Mouse (Mus musculus) hindbrain, postnatal 0 days (tissue): Measurements from ENCODE around the gene Adamtsl4. TPM values are rescaled to one million over a fixed set of nuclear protein-coding genes. Genes with fewer than 3 reads are reported as not detected.
A peak's percentile ranks its signal among the peaks of the same experiment; 100 is the strongest.

Experiments used
- ATAC-seq: fragments of 200-750 bp; cut with Nextera tagmentation; 2 replicates; pipeline ENCODE4 v1.8.0; 2017; ENCODE audit warnings: mild to moderate bottlenecking, moderate TSS enrichment, moderate library complexity
- DNase-seq: peaks from one replicate; pipeline ENCODE4 v3.0.0-alpha.2; 2015; ENCODE audit warnings: low spot score
- H3K27ac ChIP-seq: fragments of 300-500 bp; sonication (generic); 2 replicates; pipeline ENCODE4 v1.5.1; 2014; ENCODE audit warnings: mild to moderate bottlenecking
- H3K27me3 ChIP-seq: fragments of 300-500 bp; sonication (generic); 2 replicates; pipeline ENCODE4 v1.6.1; 2014; ENCODE audit warnings: low read length, mixed read lengths; ENCODE audit not compliant: insufficient read depth
- H3K36me3 ChIP-seq: fragments of 300-500 bp; sonication (generic); 2 replicates; pipeline ENCODE4 v1.6.1; 2014; ENCODE audit warnings: low read length, mixed read lengths; ENCODE audit not compliant: insufficient read depth
- H3K4me1 ChIP-seq: fragments of 300-500 bp; sonication (generic); 2 replicates; pipeline ENCODE4 v1.6.1; 2014; ENCODE audit warnings: antibody characterized with exemption, low read length, mixed read lengths; ENCODE audit not compliant: insufficient read depth
- H3K4me2 ChIP-seq: fragments of 300-500 bp; sonication (generic); 2 replicates; pipeline ENCODE4 v1.6.1; 2014; ENCODE audit warnings: low read depth, mild to moderate bottlenecking, low read length, moderate library complexity, mixed read lengths
- H3K4me3 ChIP-seq: fragments of 300-500 bp; sonication (generic); 2 replicates; pipeline ENCODE4 v1.5.1; 2014; ENCODE audit warnings: low read length
- H3K9ac ChIP-seq: fragments of 300-500 bp; sonication (generic); replicated peaks from 2 replicates; pipeline ENCODE4 v1.6.1; 2014; ENCODE audit warnings: mild to moderate bottlenecking, low read length, moderate library complexity, mixed read lengths
- H3K9me3 ChIP-seq: fragments of 300-500 bp; sonication (generic); 2 replicates; pipeline ENCODE4 v1.6.1; 2016; ENCODE audit warnings: low read length, mixed read lengths
- CTCF ChIP-seq: IDR thresholded peaks from 2 replicates; pipeline ENCODE4 v1.5.1; 2016; ENCODE audit warnings: antibody characterized with exemption, control low read depth, low read depth
- WGBS: fragments of 180-500 bp; shearing (Covaris S2); extraction: QIAGEN DNeasy Blood & Tissue Kit; methylation state at CpG from one replicate; pipeline ENCODE4 v1.1.7; 2014; 5-methylcytosine and 5-hydroxymethylcytosine counted together
- polyA plus RNA-seq: library from polyadenylated mRNA; unstranded; fragments of >200 nt; fragmentation: Nextera tagmentation; extraction: Ambion mirVana; gene quantifications from 2 replicates; pipeline ENCODE4 v1.2.1, GENCODE M21; 2015
- total RNA-seq: library from RNA; depleted of rRNA; stranded (reverse); fragments of >200 nt; gene quantifications from 2 replicates; pipeline ENCODE4 v1.2.3, GENCODE M21; 2014

Adamtsl4 gene
- total and polyA plus RNA-seq, 2 experiments from 2014 or later: 1.6 to 2.1 TPM

DNA sequence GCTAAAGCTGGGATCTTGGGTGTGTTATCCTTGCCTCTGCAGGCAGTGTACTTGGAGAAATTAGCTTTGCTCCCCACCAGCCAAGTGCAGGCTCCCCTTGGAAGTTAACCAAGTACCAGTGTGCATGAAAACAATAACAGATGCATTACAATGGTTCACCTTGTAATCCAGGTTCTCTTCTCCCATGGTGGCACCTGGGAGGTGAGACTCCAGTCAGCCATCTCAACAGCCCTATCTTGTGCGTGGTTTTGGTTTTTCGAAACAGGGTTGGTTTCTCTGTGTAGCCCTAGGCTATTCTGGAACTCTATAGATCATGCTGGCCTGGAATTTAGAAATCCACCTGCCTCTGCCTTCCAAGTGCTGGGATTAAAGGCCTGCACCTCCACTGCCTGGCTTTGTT, 24.2 kb downstream of the Adamtsl4 start:
- H3K4me1 ChIP-seq: peaks cover 17% of the 10 kb centered on the region; the same call in 1 of the 2 replicates
- DNase-seq (no peak), ATAC-seq (no peak)
- H3K27me3 ChIP-seq: no peaks in the 10 kb centered on the region
- H3K4me3 ChIP-seq: no peak overlapping the region
- no peak overlapping the region for H3K4me2 ChIP-seq
- no peak overlapping the region for H3K9ac ChIP-seq
- H3K27ac ChIP-seq: no peak overlapping the region
- H3K36me3 ChIP-seq: no peaks in the 10 kb centered on the region; the same call in 1 of the 2 replicates
- no peak for TF ChIP-seq CTCF
- no peaks in the 10 kb centered on the region for H3K9me3 ChIP-seq
- 85% methylated on average over 2 of the region's 2 CpGs for WGBS

DNA sequence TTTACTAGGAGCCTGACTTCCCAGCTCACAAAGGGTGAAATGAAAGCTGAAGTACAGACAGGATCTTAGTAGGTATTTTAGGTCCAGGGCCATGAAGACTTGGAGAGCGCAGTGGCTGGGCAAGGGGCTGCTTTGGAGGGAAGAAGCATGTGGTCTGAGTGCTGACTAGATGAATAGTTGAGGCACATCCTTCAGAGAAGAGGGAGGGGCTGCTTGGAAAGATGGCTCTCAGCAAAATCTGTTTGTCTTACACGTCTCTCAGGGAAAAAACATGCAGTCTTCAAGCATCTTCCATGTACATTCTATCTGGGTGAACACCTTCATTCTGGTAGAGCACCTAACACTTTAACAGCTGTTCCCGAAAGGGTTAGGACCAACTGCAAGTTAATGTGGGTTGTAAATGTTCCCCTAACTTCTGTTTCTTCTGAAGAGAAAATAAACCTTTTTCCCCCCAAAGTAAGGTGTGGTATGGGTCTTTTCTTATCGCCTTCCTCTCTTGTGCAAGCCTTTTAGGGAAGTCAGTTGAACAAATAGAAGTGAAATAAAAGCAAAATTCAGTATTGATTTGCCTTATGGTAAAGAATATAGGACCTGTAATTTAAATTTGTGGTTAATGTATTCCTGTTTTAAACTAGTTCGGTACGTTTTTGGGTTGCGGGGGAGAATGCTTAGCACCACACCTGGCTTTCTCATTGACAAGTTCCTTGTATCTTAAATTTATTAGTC, 24.8 kb downstream of the Adamtsl4 start:
- Histone ChIP-seq H3K9ac (no peak overlapping the region), H3K36me3 (no peaks in the 10 kb centered on the region; the same call in 1 of the 2 replicates), H3K9me3 (no peaks in the 10 kb centered on the region), H3K27me3 (no peaks in the 10 kb centered on the region), H3K4me3 (no peak overlapping the region), H3K4me1 (peaks cover 17% of the 10 kb centered on the region; the same call in 1 of the 2 replicates), H3K27ac (no peak overlapping the region), H3K4me2 (peak overlapping the region; percentile 16; the same call in 1 of the 2 replicates)
- TF ChIP-seq CTCF: no peak
- DNase-seq (no peak), ATAC-seq (no peak)
- 79% methylated on average over 7 of the region's 7 CpGs for WGBS

DNA sequence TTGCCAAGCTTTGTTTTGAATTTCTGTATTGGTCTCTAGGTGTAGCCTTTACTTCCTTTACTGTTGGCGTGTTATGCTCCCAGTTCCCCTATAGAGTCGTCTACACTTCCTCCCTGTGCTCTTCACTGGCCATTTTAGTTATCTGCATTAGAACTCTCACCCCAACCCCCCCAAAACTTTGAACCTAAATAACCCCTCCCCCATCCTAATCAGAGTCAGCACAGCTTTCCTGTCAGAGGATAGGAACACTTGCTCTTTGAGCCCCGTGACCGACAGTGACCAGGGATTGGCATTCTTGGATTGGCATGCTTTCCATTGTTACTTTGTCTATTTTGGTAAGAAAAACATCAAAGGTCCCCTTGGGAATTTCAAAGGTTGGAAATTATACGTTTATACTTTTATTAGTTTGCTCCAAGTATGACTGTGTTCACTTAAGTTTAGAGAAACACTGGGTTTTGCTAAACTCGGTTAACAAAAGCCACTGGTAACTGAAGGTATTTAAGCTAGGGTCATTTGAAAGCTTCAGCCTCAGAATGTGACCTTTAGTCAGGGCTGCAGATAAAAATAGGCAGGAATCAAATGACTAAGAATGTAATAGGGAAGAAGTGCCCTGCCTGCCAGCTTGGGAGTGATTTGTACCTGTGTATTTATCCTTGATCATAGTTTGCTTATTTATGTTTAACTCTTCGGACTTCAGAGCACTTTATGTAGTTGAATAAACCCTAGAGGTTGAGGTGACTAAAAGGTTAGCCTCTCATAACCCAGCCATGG, 25.6 kb downstream of the Adamtsl4 start:
- Histone ChIP-seq H3K4me3 (no peak overlapping the region), H3K9ac (no peak overlapping the region; the same call in 1 of the 2 replicates), H3K4me2 (peak overlapping the region; percentile 97), H3K36me3 (no peaks in the 10 kb centered on the region; the same call in 1 of the 2 replicates), H3K9me3 (no peaks in the 10 kb centered on the region), H3K27ac (no peak overlapping the region), H3K27me3 (no peaks in the 10 kb centered on the region), H3K4me1 (peaks cover 17% of the 10 kb centered on the region; the same call in 1 of the 2 replicates)
- no peak for ATAC-seq
- WGBS: 61% methylated on average over 7 of the region's 7 CpGs
- DNase-seq: no peak
- TF ChIP-seq CTCF: no peak

DNA sequence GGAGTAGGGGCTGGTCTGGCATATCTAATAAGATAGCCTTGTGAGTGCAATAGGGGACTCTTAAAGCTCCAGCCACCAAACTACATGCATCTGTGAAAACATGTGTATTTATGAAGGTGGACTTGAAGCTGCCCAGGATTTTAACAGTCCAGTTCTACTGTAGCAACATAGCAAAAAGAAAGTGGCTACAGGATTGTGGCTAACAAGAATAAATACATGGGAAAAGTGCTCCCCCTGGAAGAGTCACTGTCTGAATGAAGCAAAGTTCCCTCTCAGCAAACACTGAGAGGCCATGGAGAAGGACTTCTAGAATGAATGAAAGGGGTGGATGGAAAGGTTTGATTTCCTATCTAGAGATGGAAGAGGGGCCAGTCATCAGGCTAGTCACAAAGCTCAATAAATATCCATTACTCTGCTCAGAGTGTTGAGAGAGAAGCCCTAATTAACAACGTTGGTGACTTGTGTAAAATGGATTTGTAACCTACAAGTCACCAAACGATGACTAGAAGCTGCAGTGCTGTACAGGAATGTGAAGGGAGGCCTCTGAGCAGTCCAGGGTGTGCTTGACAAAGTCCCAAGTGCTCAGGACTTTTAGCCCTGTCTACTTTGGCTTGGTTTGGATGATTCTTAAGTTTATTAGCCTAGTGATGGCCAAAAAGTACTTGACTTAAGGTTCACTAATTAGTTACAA, 26.8 kb downstream of the Adamtsl4 start:
- Histone ChIP-seq H3K4me1 (peaks cover 17% of the 10 kb centered on the region; the same call in 1 of the 2 replicates), H3K9me3 (no peaks in the 10 kb centered on the region), H3K27ac (0 out of 2 replicates have a peak overlapping the region, but pooled peaks have one; percentile 99), H3K4me2 (peak overlapping the region; percentile 97), H3K9ac (peak overlapping the region; percentile 99; the same call in 1 of the 2 replicates), H3K27me3 (no peaks in the 10 kb centered on the region), H3K36me3 (no peaks in the 10 kb centered on the region; the same call in 1 of the 2 replicates), H3K4me3 (peak overlapping the region; percentile 79)
- ATAC-seq (no peak), DNase-seq (no peak)
- 47% methylated on average over 2 of the region's 2 CpGs for WGBS
- no peak for TF ChIP-seq CTCF

DNA sequence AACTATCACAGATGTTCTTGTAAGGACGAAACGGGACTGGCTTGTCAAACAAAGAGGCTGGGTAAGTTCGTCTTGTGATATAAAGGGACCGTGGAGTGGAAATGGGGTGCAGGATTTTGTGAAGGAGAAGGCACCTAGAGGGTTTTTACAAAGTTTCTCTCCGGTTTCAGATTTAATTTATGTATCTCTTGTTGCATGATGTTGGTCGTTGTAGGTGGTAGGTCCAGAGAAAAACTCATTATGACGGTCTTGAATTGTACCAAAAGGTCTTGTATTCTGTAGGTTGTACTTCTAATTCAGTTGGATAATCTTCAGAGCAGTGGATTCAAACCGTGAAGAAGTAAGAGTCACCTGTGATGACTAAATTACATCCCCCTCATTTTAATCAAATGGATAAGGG, 27.8 kb downstream of the Adamtsl4 start:
- H3K9ac ChIP-seq: peak overlapping the region; percentile 99

More for the DNA sequence above, 27.8 kb downstream of the Adamtsl4 start:
- Histone ChIP-seq H3K36me3 (no peaks in the 10 kb centered on the region; the same call in 1 of the 2 replicates), H3K9me3 (no peaks in the 10 kb centered on the region), H3K4me1 (peaks cover 17% of the 10 kb centered on the region; the same call in 1 of the 2 replicates), H3K4me2 (peak overlapping the region; percentile 97), H3K27ac (peak overlapping the region; percentile 99), H3K27me3 (no peaks in the 10 kb centered on the region), H3K4me3 (peak overlapping the region; percentile 79)
- DNase-seq (no peak), ATAC-seq (no peak)
- no peak for TF ChIP-seq CTCF
- 1% methylated on average over 8 of the region's 8 CpGs for WGBS
